Mouse (Mus musculus): ENCODE measurements around the gene Krt17. TPM values are rescaled to one million over a fixed set of nuclear protein-coding genes. Genes with fewer than 3 reads are reported as not detected.
"Not testable (repeated sequence)": the region's sequence is repeated elsewhere in the genome, so short reads cannot be mapped to it uniquely, and the experiment has no call there.

The Krt17 gene
- polyA plus RNA-seq (2016; fragmentation: Nextera tagmentation; extraction: Ambion mirVana), result 41.6 and 47.9 TPM in 2 replicates

GRCm38 (mm10) chr11:100260514-100261234 is at the start of gene Krt17:
Gene Krt17 (minus strand): TSS chr11:100261029.
- Histone ChIP-seq H3K4me1 (replicated peaks) (peaks cover 14% of the 10 kb centered on the region), H3K27me3 (peaks cover 9% of the 10 kb centered on the region), H3K4me3 (replicated peaks) (no peak within 1 kb of the TSS), H3K27ac (no peak within 1 kb of the TSS), H3K9me3 (no peaks in the 10 kb centered on the region), H3K4me2 (no peak within 1 kb of the TSS), H3K36me3 (no peaks in the 10 kb centered on the region), H3K9ac (replicated peaks) (no peak within 1 kb of the TSS)
- ATAC-seq (ENCODE audit: insufficient number of reproducible peaks, insufficient read depth, low FRiP score, low TSS enrichment, low read depth), result no peak
- 82% methylated on average over 21 of the region's 21 CpGs for WGBS

- WGBS, result 82% methylated on average over 5 of the region's 6 CpGs
- not testable (repeated sequence) for ATAC-seq (ENCODE audit: insufficient number of reproducible peaks, insufficient read depth, low FRiP score, low TSS enrichment, low read depth); H3K36me3 ChIP-seq; H3K27ac ChIP-seq; H3K9me3 ChIP-seq; H3K9ac ChIP-seq (replicated peaks); H3K4me3 ChIP-seq (replicated peaks); H3K4me2 ChIP-seq; H3K27me3 ChIP-seq; H3K4me1 ChIP-seq (replicated peaks)
Measured at GRCm38 (mm10) chr11:100308672-100309071, 47.8 kb upstream of the Krt17 start.

- H3K9me3 ChIP-seq, result no peaks in the 10 kb centered on the region
- WGBS, result 85% methylated on average over 5 of the region's 5 CpGs
Measured at GRCm38 (mm10) chr11:100307900-100308299, 47.1 kb upstream of the Krt17 start.

GRCm38 (mm10) chr11:100301292-100301691 is 40.5 kb upstream of the Krt17 start:
- Histone ChIP-seq H3K9me3 (no peaks in the 10 kb centered on the region), H3K4me3 (replicated peaks) (no peak overlapping the region), H3K4me1 (replicated peaks) (no peaks in the 10 kb centered on the region; the same call in 1 of the 2 replicates), H3K9ac (replicated peaks) (no peak overlapping the region), H3K4me2 (no peak overlapping the region), H3K36me3 (no peaks in the 10 kb centered on the region), H3K27ac (no peak overlapping the region), H3K27me3 (no peaks in the 10 kb centered on the region)
- no peak for ATAC-seq (ENCODE audit: insufficient number of reproducible peaks, insufficient read depth, low FRiP score, low TSS enrichment, low read depth)
- 84% methylated on average over 5 of the region's 5 CpGs for WGBS

More at GRCm38 (mm10) chr11:100307900-100308299, 47.1 kb upstream of the Krt17 start:
- Histone ChIP-seq H3K27me3 (no peaks in the 10 kb centered on the region), H3K36me3 (no peaks in the 10 kb centered on the region), H3K9ac (replicated peaks) (no peak overlapping the region), H3K27ac (no peak overlapping the region), H3K4me1 (replicated peaks) (no peaks in the 10 kb centered on the region), H3K4me3 (replicated peaks) (no peak overlapping the region), H3K4me2 (no peak overlapping the region)
- ATAC-seq (ENCODE audit: insufficient number of reproducible peaks, insufficient read depth, low FRiP score, low TSS enrichment, low read depth), result no peak

GRCm38 (mm10) chr11:100300293-100300692 is 39.5 kb upstream of the Krt17 start:
- no peaks in the 10 kb centered on the region for H3K36me3 ChIP-seq
- H3K4me1 ChIP-seq (replicated peaks), result no peaks in the 10 kb centered on the region; the same call in 1 of the 2 replicates
- H3K9ac ChIP-seq (replicated peaks), result no peak overlapping the region
- no peak overlapping the region for H3K27ac ChIP-seq
- no peak overlapping the region for H3K4me3 ChIP-seq (replicated peaks)
- H3K27me3 ChIP-seq, result no peaks in the 10 kb centered on the region
- WGBS, result 8% methylated on average over 5 of the region's 5 CpGs
- no peak for ATAC-seq (ENCODE audit: insufficient number of reproducible peaks, insufficient read depth, low FRiP score, low TSS enrichment, low read depth)
- no peaks in the 10 kb centered on the region for H3K9me3 ChIP-seq
- H3K4me2 ChIP-seq, result no peak overlapping the region

- H3K9ac ChIP-seq (replicated peaks), result no peak overlapping the region
- no peaks in the 10 kb centered on the region for H3K9me3 ChIP-seq
- WGBS, result 20% methylated on average over 18 of the region's 18 CpGs
- H3K36me3 ChIP-seq, result no peaks in the 10 kb centered on the region
- no peaks in the 10 kb centered on the region; the same call in 1 of the 2 replicates for H3K4me1 ChIP-seq (replicated peaks)
- H3K4me3 ChIP-seq (replicated peaks), result no peak overlapping the region
- no peaks in the 10 kb centered on the region for H3K27me3 ChIP-seq
- ATAC-seq (ENCODE audit: insufficient number of reproducible peaks, insufficient read depth, low FRiP score, low TSS enrichment, low read depth), result no peak
- H3K4me2 ChIP-seq, result peak overlapping the region; percentile 44
- H3K27ac ChIP-seq, result no peak overlapping the region
Measured at GRCm38 (mm10) chr11:100298274-100299036, 37.6 kb upstream of the Krt17 start.

GRCm38 (mm10) chr11:100297801-100298200 is 37.0 kb upstream of the Krt17 start:
- no peak for ATAC-seq (ENCODE audit: insufficient number of reproducible peaks, insufficient read depth, low FRiP score, low TSS enrichment, low read depth)
- Histone ChIP-seq H3K27ac (no peak overlapping the region), H3K4me3 (replicated peaks) (no peak overlapping the region), H3K27me3 (no peaks in the 10 kb centered on the region), H3K4me2 (peak overlapping the region; percentile 44), H3K36me3 (no peaks in the 10 kb centered on the region), H3K4me1 (replicated peaks) (no peaks in the 10 kb centered on the region; the same call in 1 of the 2 replicates), H3K9ac (replicated peaks) (no peak overlapping the region), H3K9me3 (no peaks in the 10 kb centered on the region)
- 36% methylated on average over 5 of the region's 5 CpGs for WGBS

- 6% methylated on average over 10 of the region's 10 CpGs for WGBS
- no peak overlapping the region for H3K4me3 ChIP-seq (replicated peaks)
- no peak; the same call in 1 of the 2 replicates for ATAC-seq (ENCODE audit: insufficient number of reproducible peaks, insufficient read depth, low FRiP score, low TSS enrichment, low read depth)
Measured at GRCm38 (mm10) chr11:100295308-100295707, 34.5 kb upstream of the Krt17 start.

GRCm38 (mm10) chr11:100292884-100293283 is 32.1 kb upstream of the Krt17 start:
- Histone ChIP-seq H3K4me2 (no peak overlapping the region), H3K27me3 (no peaks in the 10 kb centered on the region), H3K4me3 (replicated peaks) (no peak overlapping the region), H3K9me3 (no peaks in the 10 kb centered on the region), H3K9ac (replicated peaks) (no peak overlapping the region), H3K27ac (no peak overlapping the region), H3K4me1 (replicated peaks) (peaks cover 10% of the 10 kb centered on the region; the same call in 1 of the 2 replicates), H3K36me3 (no peaks in the 10 kb centered on the region)
- WGBS, result 62% methylated on average over 6 of the region's 6 CpGs
- ATAC-seq (ENCODE audit: insufficient number of reproducible peaks, insufficient read depth, low FRiP score, low TSS enrichment, low read depth), result no peak

More at GRCm38 (mm10) chr11:100295308-100295707, 34.5 kb upstream of the Krt17 start:
- Histone ChIP-seq H3K36me3 (no peaks in the 10 kb centered on the region), H3K27ac (no peak overlapping the region), H3K9me3 (no peaks in the 10 kb centered on the region), H3K9ac (replicated peaks) (no peak overlapping the region), H3K4me2 (no peak overlapping the region), H3K27me3 (no peaks in the 10 kb centered on the region), H3K4me1 (replicated peaks) (peaks cover 10% of the 10 kb centered on the region; the same call in 1 of the 2 replicates)

- Histone ChIP-seq H3K9ac (replicated peaks) (no peak overlapping the region), H3K9me3 (no peaks in the 10 kb centered on the region), H3K4me3 (replicated peaks) (no peak overlapping the region), H3K27me3 (no peaks in the 10 kb centered on the region), H3K4me1 (replicated peaks) (0 out of 2 replicates have a peak, but pooled peaks cover 10% of the 10 kb centered on the region), H3K4me2 (no peak overlapping the region), H3K27ac (no peak overlapping the region), H3K36me3 (no peaks in the 10 kb centered on the region)
- no peak for ATAC-seq (ENCODE audit: insufficient number of reproducible peaks, insufficient read depth, low FRiP score, low TSS enrichment, low read depth)
- WGBS, result 65% methylated on average over 5 of the region's 5 CpGs
Measured at GRCm38 (mm10) chr11:100290235-100290634, 29.4 kb upstream of the Krt17 start.

- Histone ChIP-seq H3K4me2 (no peak overlapping the region), H3K36me3 (no peaks in the 10 kb centered on the region), H3K27ac (no peak overlapping the region), H3K9ac (replicated peaks) (no peak overlapping the region), H3K4me1 (replicated peaks) (0 out of 2 replicates have a peak, but pooled peaks cover 10% of the 10 kb centered on the region), H3K27me3 (no peaks in the 10 kb centered on the region), H3K4me3 (replicated peaks) (no peak overlapping the region), H3K9me3 (no peaks in the 10 kb centered on the region)
- no peak for ATAC-seq (ENCODE audit: insufficient number of reproducible peaks, insufficient read depth, low FRiP score, low TSS enrichment, low read depth)
- WGBS, result 81% methylated on average over 6 of the region's 6 CpGs
Measured at GRCm38 (mm10) chr11:100288942-100289341, 28.1 kb upstream of the Krt17 start.

Data from limb, embryonic 12.5 days (tissue).